Mouse (Mus musculus) myocyte (in vitro differentiated cells): ENCODE data around the gene Spns1.

ENCODE experiments used
- E2F4 ChIP-seq: IDR thresholded peaks from one replicate; pipeline ENCODE4 v1.6.1; 2011; ENCODE audit warnings: mild to moderate bottlenecking, control low read depth, moderate library complexity; ENCODE audit not compliant: insufficient read depth
- MYOD1 ChIP-seq, 3 experiments: IDR thresholded peaks; one replicate each; pipeline ENCODE4 v1.6.1; 2011; ENCODE audit warnings: control low read depth in 2 of 3, low read depth in 2 of 3, mild to moderate bottlenecking in 2 of 3, moderate library complexity in 1 of 3; ENCODE audit not compliant: insufficient read length in 2 of 3, control insufficient read depth in 1 of 3
- MYOG ChIP-seq, 3 experiments: IDR thresholded peaks; one replicate each; pipeline ENCODE4 v1.6.1; 2011; ENCODE audit warnings: control low read depth in 2 of 3, low read depth in 2 of 3, mild to moderate bottlenecking in 2 of 3; ENCODE audit not compliant: insufficient read length in 2 of 3, control insufficient read depth in 1 of 3, insufficient read depth in 1 of 3
- POLR2A ChIP-seq: IDR thresholded peaks from one replicate; pipeline ENCODE4 v1.6.1; 2011; ENCODE audit warnings: low read depth, mild to moderate bottlenecking, control low read depth, moderate library complexity; ENCODE audit not compliant: insufficient read length
- POLR2AphosphoS2 ChIP-seq: IDR thresholded peaks from one replicate; pipeline ENCODE4 v1.6.1; 2011; ENCODE audit warnings: low read depth, control low read depth; ENCODE audit not compliant: insufficient read length
- REST ChIP-seq: IDR thresholded peaks from one replicate; pipeline ENCODE4 v1.6.1; 2011; ENCODE audit warnings: mild to moderate bottlenecking, control low read depth, moderate library complexity; ENCODE audit not compliant: insufficient read depth, insufficient read length
- SRF ChIP-seq: IDR thresholded peaks from one replicate; pipeline ENCODE4 v1.6.1; 2011; ENCODE audit warnings: low read depth; ENCODE audit not compliant: control insufficient read depth, insufficient read length
- TCF12 ChIP-seq: IDR thresholded peaks from one replicate; pipeline ENCODE4 v1.6.1; 2011; ENCODE audit warnings: mild to moderate bottlenecking, control low read depth; ENCODE audit not compliant: poor library complexity, insufficient read depth, severe bottlenecking
- USF1 ChIP-seq: IDR thresholded peaks from one replicate; pipeline ENCODE4 v1.6.1; 2011; ENCODE audit warnings: low read depth, mild to moderate bottlenecking, control low read depth, moderate library complexity

- TF ChIP-seq POLR2A: no peak
- TF ChIP-seq REST: no peak
- TF ChIP-seq POLR2AphosphoS2: no peak
- TF ChIP-seq MYOD1 (IDR thresholded peaks at IDR 0.05; ENCODE audit: control insufficient read depth in 1 of 3, insufficient read length in 2 of 3, low read depth in 2 of 3): no peak
- no peak for TF ChIP-seq TCF12
- no peak for TF ChIP-seq E2F4
- no peak for TF ChIP-seq USF1
- TF ChIP-seq MYOG (IDR thresholded peaks at IDR 0.05; ENCODE audit: control insufficient read depth in 1 of 3, insufficient read depth in 1 of 3, insufficient read length in 2 of 3, low read depth in 2 of 3): no peak
- TF ChIP-seq SRF: no peak
Observed at GRCm38 (mm10) chr7:126323729-126324128, 53.5 kb downstream of the Spns1 start.
